Mouse (Mus musculus) large intestine, adult 2 months (tissue): ENCODE measurements at regions not wholly inside any gene's neighbourhood (a gene's known extent, or its start where the extent isn't known, plus 50 kb on each side); places are given as distances from the start of the nearest gene placed in this dataset.

Experiments used
- DNase-seq: peaks from one replicate; pipeline ENCODE4 v3.0.0-alpha.2; 2012; ENCODE audit warnings: low read depth, low spot score
- WGBS: fragments of 180-500 bp; shearing (Covaris S2); methylation state at CpG from one replicate; pipeline ENCODE4 v1.1.7; 2018; 5-methylcytosine and 5-hydroxymethylcytosine counted together

DNA sequence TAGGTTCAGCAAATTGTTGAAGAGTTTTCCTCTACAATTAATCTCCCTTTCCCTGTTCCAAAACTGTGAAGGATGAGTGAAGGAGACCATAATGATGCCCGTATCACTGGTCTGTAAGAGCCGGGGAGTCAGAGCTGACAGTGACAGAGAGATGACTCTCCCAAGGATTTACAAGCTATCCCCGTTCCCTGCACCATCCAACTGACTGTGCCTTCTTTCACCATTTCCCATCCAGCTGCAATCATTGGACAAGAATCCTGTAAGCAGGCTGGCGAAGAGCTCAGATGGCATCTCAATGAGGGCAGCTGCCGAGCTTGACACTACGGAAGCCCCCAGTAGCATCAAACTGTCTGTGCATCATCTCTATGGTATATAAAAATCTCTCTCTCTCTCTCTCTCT, 133.1 kb downstream of the Irs2 start:
- no peak for DNase-seq
- 84% methylated on average over 6 of the region's 6 CpGs for WGBS

DNA sequence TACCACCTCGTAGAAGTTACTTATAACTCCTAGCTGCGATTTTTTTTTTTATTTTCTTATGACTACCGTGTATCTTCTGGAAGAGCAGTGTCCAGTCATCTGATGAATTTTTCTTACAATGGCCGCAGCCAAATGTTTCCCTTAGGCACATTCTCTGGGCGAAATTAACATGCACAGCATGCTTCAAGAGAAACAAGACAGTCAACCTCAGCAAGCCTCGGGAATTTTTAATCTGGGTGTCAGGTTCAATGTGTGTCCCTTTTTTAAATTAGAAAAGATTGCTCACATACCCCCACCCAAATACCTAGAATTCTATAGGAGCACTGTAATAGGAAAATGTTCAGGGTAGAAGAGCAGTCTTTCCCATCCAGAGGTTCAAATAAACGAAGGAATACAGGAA, 136.8 kb downstream of the Irs2 start:
- WGBS: 82% methylated on average over 7 of the region's 7 CpGs
- no peak for DNase-seq

DNA sequence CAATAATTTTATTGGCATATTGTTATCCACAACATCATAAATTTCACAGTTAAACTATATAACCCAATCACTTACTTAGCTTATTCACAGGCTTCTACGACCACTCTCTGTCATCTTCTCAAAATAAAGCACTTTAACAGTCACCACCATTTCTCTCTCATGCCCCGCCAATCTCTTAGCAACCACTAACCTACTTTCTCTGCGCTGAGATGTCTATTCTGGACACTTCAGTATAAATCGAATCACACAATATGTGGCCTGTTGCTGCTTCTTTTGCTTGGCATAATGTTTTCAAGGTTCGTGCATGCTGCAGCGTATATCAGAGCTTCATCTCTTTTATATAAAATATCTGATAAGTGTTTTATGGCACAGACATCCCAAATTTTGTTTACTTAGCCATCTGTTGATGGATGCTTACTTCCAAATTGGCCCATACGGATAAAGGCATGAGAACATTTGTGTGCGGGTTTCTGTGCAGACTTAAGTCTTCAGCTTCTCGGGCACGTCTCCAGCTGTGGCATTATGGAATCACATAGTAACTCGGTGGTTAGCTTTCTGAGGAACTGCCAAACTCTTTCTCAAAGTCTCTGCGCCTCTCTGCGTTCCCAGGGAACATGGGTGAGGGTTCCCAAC, 137.7 kb downstream of the Irs2 start:
- WGBS: 84% methylated on average over 13 of the region's 13 CpGs
- DNase-seq: no peak

DNA sequence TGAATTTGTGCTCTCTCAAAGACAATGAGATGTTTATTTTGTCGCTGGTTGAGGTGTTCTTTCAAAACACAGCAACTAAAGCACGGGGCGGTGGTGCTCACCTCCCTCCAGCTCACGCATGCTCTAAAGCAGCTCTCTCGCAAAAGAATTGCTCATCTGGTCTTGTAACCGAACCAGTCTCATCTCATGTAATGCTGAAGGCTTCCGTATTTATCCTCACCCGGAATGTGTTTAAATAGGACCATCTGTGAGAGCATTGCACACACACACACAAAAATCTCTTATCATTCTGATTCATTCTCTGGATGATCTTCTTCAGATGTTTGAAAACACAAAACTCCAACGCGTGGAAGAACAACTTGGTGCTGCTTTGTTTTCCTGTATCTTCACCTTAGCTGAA, 138.4 kb downstream of the Irs2 start:
- no peak for DNase-seq
- 77% methylated on average over 10 of the region's 10 CpGs for WGBS

DNA sequence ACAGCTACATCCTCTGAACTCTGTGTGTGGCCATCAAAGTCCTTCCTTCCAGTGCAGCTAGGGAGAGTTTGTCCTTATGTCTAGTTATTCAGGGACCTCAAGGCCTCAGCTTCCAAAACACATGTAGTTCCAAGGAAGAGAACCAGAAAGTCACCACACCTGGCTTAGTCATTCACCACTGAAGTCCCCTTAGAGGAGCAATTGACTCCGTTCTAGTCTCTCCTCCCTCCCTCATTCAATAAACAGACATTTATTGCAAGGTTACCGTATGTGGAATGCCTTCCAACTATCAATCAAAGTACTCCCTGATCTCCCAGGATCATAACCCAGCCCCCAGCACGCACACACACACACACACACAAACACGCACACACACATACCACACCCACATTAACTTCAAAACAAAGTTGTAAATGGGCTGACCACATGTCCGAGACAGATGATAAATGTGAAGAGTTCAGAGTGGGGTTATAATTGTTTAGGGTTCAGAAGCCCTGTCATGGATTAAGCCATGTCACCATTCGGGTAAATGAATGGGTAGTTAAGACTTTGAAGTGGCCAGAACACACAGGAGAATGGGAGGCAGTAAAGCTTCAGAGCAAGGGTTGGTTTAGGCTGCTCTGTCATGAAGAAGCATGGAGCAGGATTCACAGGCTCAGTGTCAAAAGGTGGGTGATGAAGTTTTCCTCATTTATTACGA, 141.4 kb downstream of the Irs2 start:
- DNase-seq: peak; percentile 81
- 32% methylated on average over 7 of the region's 7 CpGs for WGBS

DNA sequence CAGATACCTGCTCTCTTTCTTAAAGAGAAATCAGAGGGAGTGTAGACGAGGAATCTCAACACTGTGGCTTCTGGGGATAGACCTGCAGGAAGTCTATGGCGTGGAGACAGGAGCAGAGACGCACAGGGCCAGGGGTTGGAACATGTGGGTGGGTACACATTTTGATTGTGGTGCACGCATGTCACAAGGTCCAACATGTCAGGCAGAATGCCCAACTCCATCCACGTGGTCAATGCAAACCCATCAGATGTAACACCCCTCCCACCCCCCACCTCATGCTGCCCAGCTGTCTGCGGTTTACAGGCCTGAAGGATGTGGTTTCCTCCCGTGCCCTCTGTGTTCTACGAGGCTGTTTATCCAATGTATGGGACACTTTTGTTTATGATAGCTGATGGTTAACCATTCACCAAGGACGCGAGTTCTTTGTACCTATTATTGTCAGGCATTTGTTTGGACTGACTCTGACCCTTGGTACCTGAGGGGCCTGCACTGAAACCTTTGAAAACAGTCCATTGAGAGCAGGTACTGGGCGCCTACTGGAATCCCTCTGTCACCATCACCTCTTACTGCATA, 142.2 kb downstream of the Irs2 start:
- peak; percentile 95 for DNase-seq
- WGBS: 20% methylated on average over 11 of the region's 11 CpGs

DNA sequence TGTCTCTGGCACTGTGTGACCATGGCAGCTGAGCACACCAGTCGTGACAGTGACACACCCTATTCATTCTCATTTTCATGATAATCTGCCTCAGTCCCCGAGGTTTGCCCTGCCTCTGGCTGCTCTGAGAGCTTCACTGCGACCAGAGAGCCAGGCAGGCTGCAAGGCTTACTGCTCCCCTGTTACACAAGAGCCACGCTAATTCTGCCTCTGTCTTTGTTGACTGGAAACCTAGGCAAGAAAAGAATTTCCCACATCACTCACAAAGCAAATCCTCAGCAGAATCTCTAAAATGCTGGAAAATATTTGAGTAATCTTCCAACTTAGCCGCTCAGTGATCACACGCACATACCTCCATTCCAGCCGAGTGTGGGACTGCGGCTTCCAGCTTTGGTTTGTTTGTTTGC, 142.8 kb downstream of the Irs2 start:
- WGBS: 16% methylated on average over 8 of the region's 8 CpGs
- no peak for DNase-seq

DNA sequence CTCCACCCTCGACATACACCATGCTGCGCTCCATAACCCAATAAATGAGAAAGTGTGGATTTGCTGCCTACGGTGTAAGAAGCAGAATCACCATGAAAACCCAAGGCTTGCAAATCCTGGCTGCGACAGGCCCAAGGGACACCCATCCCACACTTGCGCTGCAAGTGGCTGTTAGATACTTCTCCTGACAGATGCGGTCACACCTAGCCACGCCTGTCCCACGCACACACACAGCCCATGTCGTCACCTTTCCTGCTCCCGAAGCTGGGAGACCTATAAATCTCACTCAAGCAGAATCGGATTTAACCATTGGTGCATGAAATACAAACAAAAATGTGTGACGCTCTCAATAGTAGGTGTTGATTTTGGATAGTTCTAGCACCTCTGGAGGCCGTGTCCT, 145.8 kb downstream of the Irs2 start:
- WGBS: 39% methylated on average over 13 of the region's 13 CpGs
- DNase-seq: no peak

DNA sequence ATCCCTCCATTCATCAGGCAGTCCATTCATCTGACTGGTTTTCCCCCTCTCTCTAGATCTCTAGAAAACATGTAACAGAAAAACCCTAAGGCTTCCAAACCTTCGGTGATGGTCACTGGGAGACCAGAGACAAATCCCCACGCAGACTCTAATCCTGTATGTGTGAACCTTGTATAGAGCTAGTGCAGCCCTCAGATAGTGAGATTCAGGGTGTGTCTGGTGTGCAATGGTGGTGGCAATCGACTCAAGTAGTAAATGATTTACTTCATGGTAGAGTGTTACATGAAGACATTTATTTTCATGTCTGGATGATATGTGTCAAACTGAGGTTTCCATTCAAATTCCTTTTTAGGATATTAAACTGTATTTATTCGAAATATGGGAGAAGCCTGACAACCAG, 147.4 kb downstream of the Irs2 start:
- DNase-seq: no peak
- 36% methylated on average over 4 of the region's 4 CpGs for WGBS

DNA sequence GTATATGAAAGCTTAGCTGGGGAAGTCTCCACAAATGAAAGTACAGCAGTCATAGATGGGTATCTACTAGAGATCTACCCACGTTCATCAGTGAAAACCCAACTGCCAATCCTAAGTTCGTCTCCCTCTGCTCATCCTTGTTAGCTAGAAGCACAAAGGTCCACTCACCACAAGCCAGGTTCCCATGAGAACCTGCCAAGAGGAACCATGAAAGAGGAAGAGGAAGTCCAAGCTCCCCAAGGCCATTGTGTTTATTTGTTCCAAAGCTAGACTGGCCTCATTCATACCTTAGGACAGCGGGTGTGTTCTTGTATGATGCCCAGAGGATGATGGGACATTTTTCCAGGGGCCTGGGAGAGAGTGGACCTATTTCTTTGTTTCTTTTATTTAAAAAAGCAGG, 150.4 kb downstream of the Irs2 start:
- DNase-seq: no peak
- WGBS: 30% methylated on average over 3 of the region's 3 CpGs

DNA sequence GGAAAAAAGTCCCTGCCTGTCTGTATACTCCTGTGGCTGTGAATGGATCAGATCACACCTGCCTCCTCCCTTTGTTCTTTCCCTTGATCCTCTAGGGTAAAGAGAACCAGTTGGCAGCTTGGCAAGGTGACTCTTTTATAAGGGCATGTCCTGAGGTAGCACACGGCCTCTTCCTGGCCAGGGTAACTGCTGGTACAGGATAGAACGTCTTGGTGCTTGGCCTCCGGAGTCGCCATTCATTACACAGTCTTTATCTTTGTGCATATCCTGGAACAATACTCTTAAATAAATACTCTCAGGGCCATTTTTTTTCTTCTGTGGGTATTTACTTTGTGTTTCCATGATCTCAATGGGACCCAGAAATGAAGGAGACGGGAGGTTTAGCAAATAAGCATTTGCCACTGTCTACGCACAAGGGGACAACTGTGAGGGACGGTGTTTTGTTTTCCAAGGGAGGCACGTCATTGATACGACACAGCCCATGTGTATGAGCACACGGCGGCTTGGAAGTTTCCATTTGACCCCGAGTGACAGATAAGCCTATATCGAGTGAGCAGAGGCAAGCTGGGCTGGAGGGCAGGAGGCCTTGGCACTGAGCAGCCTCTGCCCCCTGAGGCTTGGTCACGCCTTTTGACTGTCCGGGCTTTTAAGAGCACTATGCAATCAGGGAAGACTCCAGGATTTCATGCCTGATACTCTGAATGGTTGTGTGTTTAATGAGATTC, 151.1 kb downstream of the Irs2 start:
- DNase-seq: no peak
- 38% methylated on average over 15 of the region's 15 CpGs for WGBS

DNA sequence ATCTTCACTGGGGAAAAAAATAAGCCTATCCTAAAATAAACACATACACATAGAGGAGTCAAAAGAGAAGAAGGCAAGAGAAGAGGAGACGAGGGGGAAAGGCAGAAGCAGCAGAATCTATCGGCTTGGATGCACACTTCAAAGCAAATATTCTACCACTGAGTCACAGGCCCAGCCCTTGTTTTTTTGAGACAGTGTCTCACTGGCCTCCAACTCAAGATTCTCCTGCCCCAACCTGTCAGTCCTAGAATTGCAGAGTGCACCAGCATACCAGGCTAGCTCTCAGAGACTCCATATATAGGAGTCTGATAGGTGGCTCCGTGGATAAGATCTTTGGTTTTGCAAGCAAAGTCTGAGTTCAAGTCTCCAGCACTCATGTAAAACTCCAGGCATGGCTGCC, 152.6 kb downstream of the Irs2 start:
- 85% methylated on average over 3 of the region's 3 CpGs for WGBS
- DNase-seq: no peak

DNA sequence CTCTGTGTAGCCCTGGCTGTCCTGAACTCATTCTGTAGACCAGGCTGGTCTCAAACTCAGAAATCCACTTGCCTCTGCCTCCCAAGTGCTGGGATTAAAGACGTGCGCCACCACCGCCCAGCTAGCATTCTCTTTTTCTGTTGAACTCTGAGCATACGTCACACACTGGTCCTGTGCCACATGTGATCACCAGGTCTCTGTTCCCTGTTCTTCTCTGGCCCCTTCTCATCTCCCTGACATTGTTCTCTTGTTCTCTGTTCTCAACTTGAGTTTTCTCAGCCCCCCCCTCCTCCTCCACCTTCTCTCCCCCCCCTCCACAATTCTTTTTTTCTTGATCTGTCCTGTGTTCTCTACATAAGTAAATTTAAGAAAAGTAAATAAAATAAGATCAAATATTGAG, 153.1 kb downstream of the Irs2 start:
- WGBS: 81% methylated on average over 4 of the region's 4 CpGs
- no peak for DNase-seq

DNA sequence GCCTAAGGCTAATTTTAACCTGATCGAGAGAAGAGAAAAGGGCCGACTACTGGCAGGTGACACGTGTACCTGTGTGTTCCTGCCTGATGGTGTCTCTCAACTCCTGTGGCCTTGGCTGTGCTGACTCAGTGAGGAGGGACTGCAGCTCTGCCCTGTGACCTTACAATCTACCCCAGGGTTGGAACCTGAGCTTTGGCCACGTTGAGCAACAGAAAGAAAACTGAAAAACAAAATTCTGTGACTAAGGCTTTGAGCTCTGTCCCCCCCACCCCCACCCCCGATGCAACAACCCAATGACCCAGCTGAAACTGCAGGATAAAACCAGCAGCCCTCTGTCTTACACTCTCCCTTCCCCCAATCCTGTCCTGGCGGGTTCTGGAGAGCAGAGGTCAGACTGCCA, 153.7 kb downstream of the Irs2 start:
- WGBS: 30% methylated on average over 6 of the region's 6 CpGs
- no peak for DNase-seq

DNA sequence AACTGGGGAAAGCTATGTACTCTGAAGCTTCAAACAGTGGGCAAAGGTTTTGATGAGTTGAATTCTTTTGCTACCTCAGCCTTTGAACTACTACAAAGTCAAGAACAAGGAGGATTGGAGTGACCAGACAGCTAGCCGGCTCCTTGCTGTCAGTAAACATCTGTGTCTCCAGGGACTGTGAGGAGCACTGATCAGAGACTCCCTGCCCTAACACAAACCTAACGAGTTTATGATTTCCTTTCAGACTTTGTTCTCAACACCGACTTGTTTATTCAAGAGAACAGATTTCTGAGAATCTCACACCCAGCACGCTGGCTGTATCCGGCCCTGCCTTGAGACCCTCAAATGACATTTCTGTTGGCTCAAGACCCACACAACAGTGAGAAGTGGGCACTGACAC, 154.4 kb downstream of the Irs2 start:
- 29% methylated on average over 5 of the region's 5 CpGs for WGBS
- no peak for DNase-seq

DNA sequence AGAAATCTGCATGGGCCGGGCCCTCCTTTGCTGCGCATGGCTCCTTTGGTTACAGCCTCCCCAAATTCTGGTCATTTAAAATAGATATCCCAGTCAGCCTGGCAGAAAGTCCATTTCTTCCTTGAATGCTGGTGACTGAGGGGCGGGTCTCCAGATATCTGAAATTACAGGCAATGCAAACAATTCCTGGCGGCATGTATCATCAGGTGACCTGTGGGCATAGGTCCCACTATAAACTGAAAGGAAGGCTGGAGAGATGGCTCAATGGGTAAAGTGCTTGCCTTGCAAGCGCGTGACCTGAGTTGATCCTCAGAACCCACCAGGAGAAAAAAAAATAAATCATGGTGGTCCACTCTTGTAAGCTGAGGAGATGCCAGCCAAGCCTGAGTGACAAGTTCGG, 158.3 kb downstream of the Irs2 start:
- 41% methylated on average over 7 of the region's 7 CpGs for WGBS
- DNase-seq: no peak

DNA sequence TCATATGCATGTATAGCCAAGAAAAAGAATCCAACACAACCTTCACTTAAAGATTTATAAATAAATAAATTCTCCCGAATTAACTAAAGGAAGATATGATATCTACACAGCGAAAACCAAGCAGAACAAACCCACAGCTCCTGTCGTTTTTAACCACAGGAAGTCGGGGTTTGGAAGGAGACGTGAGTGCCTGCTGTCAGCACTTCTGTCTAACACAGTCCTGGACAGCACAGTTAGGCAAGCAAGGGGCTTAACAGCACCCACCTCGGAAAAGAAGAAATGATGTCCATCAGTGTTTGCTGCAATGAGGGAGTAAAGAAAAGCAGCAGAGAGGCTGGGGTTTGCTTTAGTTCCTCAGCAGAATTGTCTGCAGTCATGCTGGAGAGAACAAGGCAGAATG, 162.7 kb downstream of the Irs2 start:
- DNase-seq: no peak
- WGBS: 62% methylated on average over 6 of the region's 6 CpGs

DNA sequence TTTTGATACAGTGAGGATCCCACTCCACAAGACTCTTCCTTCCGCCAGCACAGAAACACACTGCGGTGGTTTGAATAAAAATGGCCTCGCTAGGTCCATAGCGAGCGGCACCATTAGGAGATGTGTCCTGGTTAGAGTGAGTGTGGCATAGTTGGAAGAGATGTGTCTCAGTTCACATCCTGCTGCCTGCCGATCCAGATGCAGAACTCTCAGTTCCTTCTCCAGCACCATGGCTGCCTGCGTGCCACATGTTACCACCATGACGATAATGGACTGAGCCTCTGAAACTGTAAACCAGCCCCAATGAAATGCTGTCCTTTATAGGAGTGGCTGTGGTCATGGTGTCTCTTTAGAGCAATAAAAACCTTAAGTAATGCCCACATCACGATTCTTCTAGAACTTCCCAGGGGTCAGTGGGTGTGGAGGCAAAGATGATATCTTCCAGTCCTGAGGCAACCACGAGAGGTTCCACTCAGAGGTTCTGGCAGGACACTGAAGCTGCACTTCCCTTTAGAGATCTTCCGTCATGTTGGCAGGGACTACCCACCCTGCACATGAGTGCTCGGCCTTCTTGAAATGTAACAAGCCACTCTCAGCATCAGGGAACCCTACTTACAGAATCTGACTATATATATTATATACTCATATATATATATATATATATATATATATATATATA, 167.3 kb downstream of the Irs2 start:
- 86% methylated on average over 12 of the region's 12 CpGs for WGBS
- DNase-seq: no peak

DNA sequence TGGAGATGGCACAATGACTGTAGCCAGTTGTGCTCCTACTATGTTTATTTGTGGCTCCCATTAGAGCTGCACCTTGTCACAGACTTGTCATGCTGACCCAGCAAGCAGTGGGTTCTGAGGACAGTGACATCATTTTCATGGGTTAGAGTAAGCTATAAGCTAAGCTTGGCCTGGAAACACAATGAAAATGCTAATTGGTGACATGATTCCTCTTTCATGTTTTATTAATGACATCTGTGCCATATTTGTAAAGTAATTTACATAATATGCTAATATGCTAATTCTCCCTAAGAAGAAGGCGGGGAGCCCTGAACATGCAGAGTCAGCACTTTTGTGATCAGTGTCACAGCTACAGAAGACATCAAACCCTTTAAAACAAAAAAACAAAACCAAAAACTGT, 168.2 kb downstream of the Irs2 start:
- 98% methylated on average over 1 of the region's 1 CpGs for WGBS
- no peak for DNase-seq

DNA sequence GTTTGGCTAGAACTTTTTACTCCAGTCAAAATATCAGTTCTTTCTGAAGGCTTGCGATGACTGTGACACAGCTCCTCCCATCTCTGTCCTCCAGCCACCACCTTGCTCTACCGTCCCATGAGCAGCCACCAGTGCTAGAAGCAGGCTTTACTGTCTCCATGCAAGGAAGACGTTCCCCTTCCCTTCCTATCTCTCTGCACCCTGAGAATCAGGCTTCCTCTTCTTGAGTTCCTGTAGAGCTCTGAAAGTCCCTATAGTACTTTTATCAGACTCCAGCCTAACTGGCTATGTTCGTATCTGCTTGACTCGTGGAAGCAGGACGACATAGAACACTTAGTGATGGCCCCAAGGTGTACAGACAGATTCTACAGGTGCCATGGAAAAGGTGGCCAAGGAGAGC, 173.2 kb downstream of the Irs2 start:
- WGBS: 80% methylated on average over 6 of the region's 6 CpGs

More for the DNA sequence above, 173.2 kb downstream of the Irs2 start:
- no peak for DNase-seq
